Mouse (Mus musculus): ENCODE data around the gene Olfr1066. TPM values are rescaled to one million over a fixed set of nuclear protein-coding genes. Genes with fewer than 3 reads are reported as not detected.
"Not testable (repeated sequence)": the region's sequence is repeated elsewhere in the genome, so short reads cannot be mapped to it uniquely, and the experiment has no call there.

The Olfr1066 gene
- not detected in 2 replicates for polyA plus RNA-seq (2012; rRNA removed)

DNA sequence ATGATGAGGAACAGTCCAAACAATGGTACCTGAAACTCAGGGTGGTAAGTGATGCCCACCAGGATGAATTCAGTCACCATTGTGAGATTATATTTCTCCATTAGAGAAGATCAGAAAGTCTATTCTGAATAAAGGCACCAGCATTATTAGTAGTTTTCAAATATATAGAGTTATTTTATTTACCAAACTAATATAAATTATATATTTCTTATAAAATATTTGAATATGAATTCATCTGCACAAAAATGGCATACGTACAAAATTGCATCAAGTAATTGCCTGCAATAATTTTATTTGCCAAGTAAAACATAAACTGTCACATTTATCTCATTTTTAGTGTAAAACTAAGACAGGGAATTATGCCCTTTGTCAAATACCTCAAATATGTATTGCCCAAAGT, at the start of gene Olfr1066:
Gene Olfr1066, minus strand, starts transcription at position 101 of the 400 bp plus-strand sequence.
- no peak within 1 kb of the TSS for H3K27ac ChIP-seq (ENCODE audit: insufficient read depth, low read length)
- H3K4me3 ChIP-seq (ENCODE audit: extremely low read depth, insufficient read depth, insufficient read length): no peak within 1 kb of the TSS
- no peaks in the 10 kb centered on the region for H3K36me3 ChIP-seq (ENCODE audit: control insufficient read depth, insufficient read depth, low read length)
- H3K4me1 ChIP-seq (ENCODE audit: control insufficient read depth, insufficient read depth, insufficient read length): no peaks in the 10 kb centered on the region
- DNase-seq (ENCODE audit: low read depth in 1 of 2, low spot score in 2 of 2): no peak
- H3K27me3 ChIP-seq (ENCODE audit: control insufficient read depth, insufficient read depth, low read length): no peaks in the 10 kb centered on the region
- WGBS: 90% methylated on average over 1 of the region's 1 CpGs
- TF ChIP-seq CTCF (IDR thresholded peaks at IDR 0.05; ENCODE audit: extremely low read depth, insufficient read depth, insufficient read length, insufficient replicate concordance): no peak
- no peak for TF ChIP-seq POLR2A (IDR thresholded peaks at IDR 0.05; ENCODE audit: low read depth, low read length)

DNA sequence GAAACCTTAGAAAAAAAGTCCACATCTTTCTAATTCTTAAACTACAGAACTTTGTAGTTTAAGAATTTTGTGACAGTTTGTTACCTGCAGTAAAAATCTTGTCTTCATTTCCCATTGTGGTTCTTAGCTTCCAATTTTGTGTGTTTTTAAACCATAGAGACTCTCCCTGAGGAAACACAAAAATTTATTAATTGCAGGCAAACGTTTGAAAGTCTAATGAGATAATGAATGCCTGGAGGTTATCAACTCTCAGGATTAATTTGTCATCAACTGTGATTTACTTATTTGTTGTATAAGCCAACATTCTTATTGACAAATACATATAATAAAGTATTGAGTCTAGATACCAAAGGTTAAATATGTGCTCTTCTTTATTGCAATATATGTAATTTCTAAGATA, 31.2 kb upstream of the Olfr1066 start, which contains the start of gene Olfr228:
Gene Olfr228, minus strand, starts transcription at position 101 of the 400 bp plus-strand sequence.
- Histone ChIP-seq H3K27me3 (ENCODE audit: control insufficient read depth, insufficient read depth, low read length) (no peaks in the 10 kb centered on the region), H3K4me1 (ENCODE audit: control insufficient read depth, insufficient read depth, insufficient read length) (no peaks in the 10 kb centered on the region), H3K4me3 (ENCODE audit: extremely low read depth, insufficient read depth, insufficient read length) (no peak within 1 kb of the TSS), H3K36me3 (ENCODE audit: control insufficient read depth, insufficient read depth, low read length) (no peaks in the 10 kb centered on the region), H3K27ac (ENCODE audit: insufficient read depth, low read length) (no peak within 1 kb of the TSS)
- DNase-seq (ENCODE audit: low read depth in 1 of 2, low spot score in 2 of 2): no peak
- no peak for TF ChIP-seq POLR2A (IDR thresholded peaks at IDR 0.05; ENCODE audit: low read depth, low read length)
- TF ChIP-seq CTCF (IDR thresholded peaks at IDR 0.05; ENCODE audit: extremely low read depth, insufficient read depth, insufficient read length, insufficient replicate concordance): no peak
- WGBS: 61% methylated on average over 1 of the region's 1 CpGs

DNA sequence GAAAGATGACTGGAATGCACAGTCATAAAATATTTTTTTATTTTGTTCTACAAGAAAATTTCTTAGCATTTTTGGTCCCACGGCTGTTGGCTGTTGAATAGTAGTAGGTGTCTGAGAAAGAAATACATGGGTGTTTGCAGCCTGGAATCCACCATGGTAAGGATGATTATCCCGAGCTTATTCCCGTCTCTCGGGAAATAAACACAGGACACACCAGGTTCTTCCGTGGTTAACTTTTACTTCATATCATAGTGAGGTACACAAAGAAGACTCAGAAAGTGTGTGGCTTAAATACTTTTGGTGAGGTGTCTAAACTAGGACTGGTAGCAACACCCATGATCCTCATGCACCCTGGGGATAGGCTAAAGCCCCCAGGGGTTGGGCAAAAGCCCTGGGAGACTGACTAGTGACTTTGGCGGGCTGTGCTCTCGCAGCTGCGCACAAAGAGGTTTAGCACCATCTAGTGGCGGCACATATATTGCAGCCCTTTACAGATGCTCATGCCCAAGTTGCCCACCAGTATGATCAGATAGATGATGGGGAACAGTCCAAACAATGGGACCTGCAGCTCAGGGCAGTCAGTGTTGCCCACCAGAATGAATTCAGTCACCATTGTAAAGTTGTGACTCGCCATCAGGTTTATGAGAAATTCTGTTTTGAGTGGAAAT, 8.5 kb upstream of the Olfr1066 start:
- WGBS: 33% methylated on average over 10 of the region's 10 CpGs
- TF ChIP-seq POLR2A (IDR thresholded peaks at IDR 0.05; ENCODE audit: low read depth, low read length) (no peak), CTCF (IDR thresholded peaks at IDR 0.05; ENCODE audit: extremely low read depth, insufficient read depth, insufficient read length, insufficient replicate concordance) (no peak)
- DNase-seq (ENCODE audit: low read depth in 1 of 2, low spot score in 2 of 2): no peak
- Histone ChIP-seq H3K4me1 (ENCODE audit: control insufficient read depth, insufficient read depth, insufficient read length) (no peaks in the 10 kb centered on the region), H3K36me3 (ENCODE audit: control insufficient read depth, insufficient read depth, low read length) (no peaks in the 10 kb centered on the region), H3K27ac (ENCODE audit: insufficient read depth, low read length) (no peak overlapping the region), H3K4me3 (ENCODE audit: extremely low read depth, insufficient read depth, insufficient read length) (no peak overlapping the region), H3K27me3 (ENCODE audit: control insufficient read depth, insufficient read depth, low read length) (no peaks in the 10 kb centered on the region)

DNA sequence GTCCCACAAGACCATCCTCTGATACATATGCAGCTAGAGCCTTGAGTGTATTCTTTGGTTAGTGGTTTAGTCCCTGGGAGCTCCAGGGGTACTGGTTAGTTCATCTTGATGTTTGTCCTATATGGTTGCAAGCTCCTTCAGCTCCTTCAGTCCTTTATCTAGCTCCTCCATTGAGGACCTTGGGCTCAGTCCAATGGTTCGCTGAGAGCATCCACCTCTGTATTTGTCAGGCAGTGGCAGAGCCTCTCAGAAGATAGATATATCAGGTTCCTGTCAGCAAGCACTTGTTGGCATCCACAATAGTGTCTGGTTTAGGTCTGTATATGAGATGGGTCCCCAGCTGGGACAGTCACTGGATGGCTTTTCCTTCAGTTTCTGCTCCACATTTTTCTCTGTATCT, 4.4 kb upstream of the Olfr1066 start:
- DNase-seq (ENCODE audit: low read depth in 1 of 2, low spot score in 2 of 2): no peak
- Histone ChIP-seq H3K4me1 (ENCODE audit: control insufficient read depth, insufficient read depth, insufficient read length) (no peaks in the 10 kb centered on the region), H3K27me3 (ENCODE audit: control insufficient read depth, insufficient read depth, low read length) (no peaks in the 10 kb centered on the region), H3K36me3 (ENCODE audit: control insufficient read depth, insufficient read depth, low read length) (no peaks in the 10 kb centered on the region), H3K27ac (ENCODE audit: insufficient read depth, low read length) (no peak overlapping the region), H3K4me3 (ENCODE audit: extremely low read depth, insufficient read depth, insufficient read length) (no peak overlapping the region)
- WGBS: 87% methylated on average over 1 of the region's 1 CpGs
- TF ChIP-seq POLR2A (IDR thresholded peaks at IDR 0.05; ENCODE audit: low read depth, low read length) (no peak), CTCF (IDR thresholded peaks at IDR 0.05; ENCODE audit: extremely low read depth, insufficient read depth, insufficient read length, insufficient replicate concordance) (no peak)

DNA sequence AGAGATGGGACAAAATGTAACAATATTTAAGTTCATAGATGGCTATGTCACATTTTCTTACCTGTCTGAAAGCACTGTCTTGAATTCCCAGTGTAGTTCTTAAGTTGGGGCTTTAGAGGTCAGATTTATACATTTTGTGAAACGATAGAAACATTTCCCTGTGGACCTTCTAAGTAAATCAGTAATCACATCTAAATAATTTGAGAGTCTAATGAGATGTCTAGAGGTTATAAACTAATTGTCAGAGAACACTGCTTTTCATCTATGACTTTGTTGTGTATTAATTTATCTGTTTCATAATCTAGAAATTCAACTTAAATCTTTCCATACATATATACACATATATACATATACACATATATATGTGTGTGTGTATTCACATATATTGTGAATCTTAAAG, 5.6 kb downstream of the Olfr1066 start, which contains the start of gene Olfr1065:
Gene Olfr1065, minus strand, starts transcription at position 101 of the 400 bp plus-strand sequence.
- not testable (repeated sequence) for H3K4me1 ChIP-seq (ENCODE audit: control insufficient read depth, insufficient read depth, insufficient read length); H3K36me3 ChIP-seq (ENCODE audit: control insufficient read depth, insufficient read depth, low read length); H3K4me3 ChIP-seq (ENCODE audit: extremely low read depth, insufficient read depth, insufficient read length); H3K27me3 ChIP-seq (ENCODE audit: control insufficient read depth, insufficient read depth, low read length); DNase-seq (ENCODE audit: low read depth in 1 of 2, low spot score in 2 of 2); H3K27ac ChIP-seq (ENCODE audit: insufficient read depth, low read length)
- 79% methylated on average over 1 of the region's 1 CpGs for WGBS

DNA sequence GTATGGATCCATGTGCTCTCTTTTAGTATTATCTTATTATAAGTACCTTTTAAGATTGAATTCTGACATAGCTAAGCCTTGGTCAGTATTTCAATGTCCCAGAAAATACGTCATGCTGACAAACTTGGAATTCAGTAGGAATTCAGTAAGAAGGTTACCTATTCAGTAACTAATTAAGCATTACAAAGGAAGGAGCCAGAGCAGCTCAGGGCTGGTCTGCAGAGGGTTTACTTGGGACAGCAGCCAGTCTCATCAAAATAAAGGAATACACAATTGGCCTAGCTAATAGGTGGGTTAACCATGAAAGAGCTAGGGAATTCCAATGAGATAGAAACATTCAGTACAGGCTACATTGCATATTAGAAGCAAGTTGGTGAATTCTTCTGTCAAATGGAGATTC, 14.0 kb downstream of the Olfr1066 start:
- not testable (repeated sequence) for H3K4me1 ChIP-seq (ENCODE audit: control insufficient read depth, insufficient read depth, insufficient read length); H3K36me3 ChIP-seq (ENCODE audit: control insufficient read depth, insufficient read depth, low read length); DNase-seq (ENCODE audit: low read depth in 1 of 2, low spot score in 2 of 2); H3K4me3 ChIP-seq (ENCODE audit: extremely low read depth, insufficient read depth, insufficient read length); H3K27ac ChIP-seq (ENCODE audit: insufficient read depth, low read length); H3K27me3 ChIP-seq (ENCODE audit: control insufficient read depth, insufficient read depth, low read length)
- WGBS: 77% methylated on average over 1 of the region's 1 CpGs

DNA sequence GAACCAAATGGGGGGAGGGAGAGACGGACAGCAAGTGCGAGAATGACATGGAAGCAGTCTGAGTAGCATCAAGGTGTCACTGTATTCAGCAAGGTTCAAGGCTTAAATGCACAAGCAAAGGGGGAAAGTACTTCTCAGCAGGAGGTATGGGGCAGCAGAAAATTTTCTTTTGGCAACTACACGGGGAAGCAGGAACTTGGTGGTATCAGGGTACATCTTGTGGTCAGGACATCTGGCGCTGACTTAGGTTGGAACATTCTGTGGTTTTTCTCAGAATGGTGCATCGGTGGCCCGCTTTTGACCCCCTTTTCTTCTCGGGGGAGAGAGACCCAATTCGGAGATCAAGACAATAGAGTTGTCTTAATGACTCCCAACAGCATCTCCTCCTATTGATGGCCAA, 27.6 kb downstream of the Olfr1066 start:
- WGBS: 40% methylated on average over 8 of the region's 8 CpGs
- not testable (repeated sequence) for H3K4me1 ChIP-seq (ENCODE audit: control insufficient read depth, insufficient read depth, insufficient read length)

DNA sequence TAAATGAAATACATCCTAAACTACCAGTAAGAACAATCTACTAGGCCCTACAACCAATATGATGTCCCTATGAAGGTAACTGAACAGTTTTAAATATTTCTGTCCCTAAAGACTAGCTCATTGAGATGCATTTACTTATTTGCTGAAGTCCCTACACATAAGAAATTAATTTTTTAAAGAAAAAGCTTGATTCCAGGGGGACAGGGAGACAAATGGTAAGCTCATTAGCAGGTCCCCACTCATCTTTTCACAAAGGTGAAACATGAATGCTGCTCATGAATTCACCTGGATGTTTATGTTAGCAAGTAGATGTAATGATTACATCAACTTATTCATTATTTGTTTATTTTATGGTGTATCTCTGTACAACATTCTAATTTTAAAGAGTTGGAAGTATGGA, 29.4 kb downstream of the Olfr1066 start, which contains the start of gene Olfr1062:
Gene Olfr1062, minus strand, starts transcription at position 101 of the 400 bp plus-strand sequence.
- not testable (repeated sequence) for H3K4me1 ChIP-seq (ENCODE audit: control insufficient read depth, insufficient read depth, insufficient read length); H3K36me3 ChIP-seq (ENCODE audit: control insufficient read depth, insufficient read depth, low read length); H3K27me3 ChIP-seq (ENCODE audit: control insufficient read depth, insufficient read depth, low read length); DNase-seq (ENCODE audit: low read depth in 1 of 2, low spot score in 2 of 2); H3K4me3 ChIP-seq (ENCODE audit: extremely low read depth, insufficient read depth, insufficient read length); H3K27ac ChIP-seq (ENCODE audit: insufficient read depth, low read length)

More for the DNA sequence above, 27.6 kb downstream of the Olfr1066 start:
- not testable (repeated sequence) for H3K36me3 ChIP-seq (ENCODE audit: control insufficient read depth, insufficient read depth, low read length); H3K4me3 ChIP-seq (ENCODE audit: extremely low read depth, insufficient read depth, insufficient read length); DNase-seq (ENCODE audit: low read depth in 1 of 2, low spot score in 2 of 2); H3K27me3 ChIP-seq (ENCODE audit: control insufficient read depth, insufficient read depth, low read length); H3K27ac ChIP-seq (ENCODE audit: insufficient read depth, low read length)
